Mouse (Mus musculus): Measurements from ENCODE around the gene Ssh3. TPM values are rescaled to one million over a fixed set of nuclear protein-coding genes. Genes with fewer than 3 reads are reported as not detected.

Ssh3 gene
- polyA plus RNA-seq, 3 experiments from 2014 or later = 9.6 to 14.5 (median 13.6) TPM

DNA sequence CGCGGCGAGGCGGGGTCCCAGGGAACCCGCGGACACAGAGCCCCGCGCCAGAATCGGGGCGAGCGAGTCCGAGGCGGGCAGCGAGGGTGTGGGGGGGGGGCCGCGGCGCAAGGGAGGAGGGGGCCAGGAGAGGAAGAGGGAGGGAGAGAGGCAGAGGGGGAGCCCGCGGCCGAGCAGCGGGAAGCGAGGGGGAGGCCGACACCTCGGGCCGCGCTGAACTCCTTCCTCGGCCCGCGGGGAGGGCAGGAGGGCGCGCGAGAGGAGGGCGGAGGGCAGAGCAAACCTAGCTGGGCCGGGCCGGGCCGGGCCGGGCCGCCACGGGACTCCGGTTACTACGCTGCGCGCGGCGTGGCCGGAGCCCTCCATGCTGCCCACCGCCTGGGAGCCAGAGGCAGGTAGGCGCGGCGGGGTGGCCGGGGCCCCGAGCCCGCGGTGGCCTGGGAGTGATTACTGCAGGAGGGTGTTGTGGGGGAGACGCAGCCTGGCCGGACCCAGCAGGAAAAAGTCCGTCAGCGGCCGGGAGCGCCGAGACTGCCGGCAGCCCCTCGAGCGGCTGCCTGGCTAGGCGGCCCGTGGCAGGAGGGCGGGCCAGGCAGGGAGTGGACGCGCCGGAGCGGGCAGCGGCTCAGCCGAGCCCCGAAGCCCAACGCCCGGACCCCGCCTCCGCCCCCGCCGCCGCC, 54.1 kb downstream of the Ssh3 start:
- ATAC-seq = peak; percentile 26

DNA sequence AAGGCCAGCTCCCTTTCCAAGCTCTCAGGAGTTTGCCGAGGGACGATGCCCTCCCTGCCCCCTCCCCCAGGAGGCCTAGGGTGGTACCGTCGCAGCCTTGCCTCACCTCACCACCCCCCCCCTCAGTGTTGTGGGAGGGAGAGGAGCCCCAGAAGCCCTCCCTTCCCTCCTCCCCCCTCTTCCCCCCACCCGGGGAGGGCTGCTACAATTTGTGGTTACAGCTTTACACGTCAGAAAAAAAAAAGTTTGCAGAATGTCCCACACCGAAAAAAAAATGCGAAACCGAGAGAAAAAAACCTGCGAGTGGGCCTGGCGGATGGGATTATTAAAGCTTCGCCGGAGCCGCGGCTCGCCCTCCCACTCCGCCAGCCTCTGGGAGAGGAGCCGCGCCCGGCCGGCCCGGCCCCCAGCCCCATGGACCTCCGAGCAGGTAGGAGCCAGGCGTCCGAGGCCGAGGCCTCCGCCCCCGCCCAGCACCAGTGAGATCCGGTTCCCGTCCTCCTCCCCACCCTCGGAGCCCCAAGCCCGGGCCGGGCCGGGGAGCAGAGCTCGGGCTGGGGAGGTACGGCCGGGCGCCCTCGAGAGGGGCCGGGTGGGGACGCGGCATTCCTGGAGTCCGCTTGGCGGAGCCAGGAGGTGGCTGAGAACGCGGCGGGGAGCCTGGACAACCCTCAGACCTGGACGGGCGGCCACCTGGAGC, 54.8 kb downstream of the Ssh3 start, which contains the start of the genes Clcf1 and AC109138.7:
Clcf1 (plus strand) TSS at position 168 of the 700 bp plus-strand sequence.
AC109138.7 (plus strand) TSS at position 287 of the 700 bp plus-strand sequence.
- ATAC-seq = peak; percentile 73

DNA sequence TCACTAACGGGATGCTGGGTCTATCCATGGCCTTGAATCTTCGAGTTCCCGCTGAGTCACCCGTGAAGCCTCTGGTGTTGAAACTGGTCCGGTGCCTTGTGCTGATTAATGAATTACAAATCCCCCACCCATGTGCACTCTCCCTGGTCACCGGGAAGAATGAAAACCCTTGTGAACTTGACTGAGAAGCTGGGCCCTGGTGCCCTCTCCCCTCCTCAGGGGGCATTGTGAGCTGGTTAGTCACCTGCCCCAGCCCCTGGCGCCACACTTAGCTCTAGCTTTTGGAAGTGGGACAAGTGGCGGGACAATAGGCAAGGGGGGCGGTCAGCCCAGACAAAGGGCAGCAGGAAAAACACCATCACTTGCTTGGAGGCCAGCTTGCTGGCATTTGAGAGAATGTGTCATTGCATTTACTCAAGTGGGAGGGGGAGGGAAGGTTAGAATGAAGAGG, 55.4 kb downstream of the Ssh3 start:
- no peak for ATAC-seq

DNA sequence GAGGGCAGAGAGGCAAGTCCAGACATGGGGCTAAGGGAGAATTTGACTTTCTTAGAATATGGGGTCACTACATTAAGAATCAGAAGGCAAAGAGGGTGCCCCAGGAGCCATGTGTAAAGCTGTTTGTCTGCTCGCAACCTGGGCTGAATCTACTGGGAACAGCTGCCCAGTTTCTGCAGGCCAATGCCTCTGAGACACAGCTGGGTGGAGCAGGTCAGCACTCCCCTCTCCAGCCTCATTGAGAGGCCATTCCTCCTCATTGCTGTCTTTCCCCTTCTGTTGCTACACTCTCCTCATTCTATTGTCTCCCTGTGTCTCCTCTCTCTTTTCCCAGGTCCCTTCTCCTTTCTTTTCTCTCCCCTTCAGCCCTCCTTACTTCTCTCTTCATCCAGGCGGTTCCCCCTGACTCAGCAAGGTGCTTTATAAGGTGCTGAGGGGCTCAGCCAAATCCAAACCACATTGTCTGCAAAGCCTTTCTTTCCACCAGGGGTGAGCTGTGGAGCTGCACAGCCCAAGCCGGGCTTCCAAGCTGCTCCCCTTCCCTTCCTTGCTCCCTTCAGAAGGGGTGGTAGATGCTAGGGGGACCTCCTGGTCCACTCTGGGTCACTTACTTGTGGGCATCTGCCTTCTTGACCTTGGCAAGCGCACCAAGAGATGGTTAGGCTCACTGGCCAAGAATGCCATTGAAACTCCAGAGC, 56.9 kb downstream of the Ssh3 start:
- ATAC-seq = no peak

Other genes starting within 250 kb of the Ssh3 start
- 100 to 1,000 TPM; 417 to 553 (median 508) TPM for gene Gstp1, start 231.2 kb downstream of the Ssh3 start, polyA plus RNA-seq (2017; shearing (Covaris generic))
- gene Gstp2, start 223.2 kb downstream of the Ssh3 start, polyA plus RNA-seq (2017; shearing (Covaris generic)) = 10 to 100 TPM in 1 of 3 experiments, 1 to 10 TPM in 1, under 1 TPM in 1; 0.72 to 12.0 (median 5.0) TPM
- gene Gstp3, start 209.6 kb downstream of the Ssh3 start, polyA plus RNA-seq (2017; shearing (Covaris generic)) = 100 to 1,000 TPM; 178 to 293 (median 197) TPM
- gene Cabp2, start 187.6 kb downstream of the Ssh3 start, polyA plus RNA-seq (2017; shearing (Covaris generic)) = not detected
- 100 to 1,000 TPM; 329 to 406 (median 406) TPM for gene Cdk2ap2, start 172.0 kb downstream of the Ssh3 start, polyA plus RNA-seq (2017; shearing (Covaris generic))
- 100 to 1,000 TPM in 1 of 3 experiments, 10 to 100 TPM in 2; 80.6 to 147 (median 88.8) TPM for gene Pitpnm1, start 169.2 kb downstream of the Ssh3 start, polyA plus RNA-seq (2017; shearing (Covaris generic))
- 100 to 1,000 TPM; 171 to 228 (median 197) TPM for gene Aip, start 143.3 kb downstream of the Ssh3 start, polyA plus RNA-seq (2017; shearing (Covaris generic))
- gene Gpr152, start 129.4 kb downstream of the Ssh3 start, polyA plus RNA-seq (2017; shearing (Covaris generic)) = under 1 TPM in 1 of 3 experiments, not detected in 2; 0.22 TPM
- gene Cabp4, start 125.1 kb downstream of the Ssh3 start, polyA plus RNA-seq (2017; shearing (Covaris generic)) = 1 to 10 TPM in 1 of 3 experiments, under 1 TPM in 2; 0.91 to 1.1 (median 0.97) TPM
- 100 to 1,000 TPM; 228 to 269 (median 241) TPM for gene Coro1b, start 120.6 kb downstream of the Ssh3 start, polyA plus RNA-seq (2017; shearing (Covaris generic))
- gene Ptprcap, start 115.6 kb downstream of the Ssh3 start, polyA plus RNA-seq (2017; shearing (Covaris generic)) = 100 to 1,000 TPM; 802 to 889 (median 855) TPM
- gene Rps6kb2, start 105.8 kb downstream of the Ssh3 start, polyA plus RNA-seq (2017; shearing (Covaris generic)) = 10 to 100 TPM; 26.3 to 35.3 (median 30.1) TPM
- 10 to 100 TPM in 2 of 3 experiments, 1 to 10 TPM in 1; 5.2 to 12.9 (median 11.9) TPM for gene Carns1, start 93.7 kb downstream of the Ssh3 start, polyA plus RNA-seq (2017; shearing (Covaris generic))
- gene Tbc1d10c, start 77.9 kb downstream of the Ssh3 start, polyA plus RNA-seq (2017; shearing (Covaris generic)) = 100 to 1,000 TPM; 608 to 658 (median 621) TPM
- 1,000 to 10,000 TPM in 1 of 3 experiments, 100 to 1,000 TPM in 2; 808 to 1,210 (median 823) TPM for gene Ppp1ca, start 77.1 kb downstream of the Ssh3 start, polyA plus RNA-seq (2017; shearing (Covaris generic))
- 10 to 100 TPM; 43.6 to 63.0 (median 59.1) TPM for gene Rad9a, start 67.5 kb downstream of the Ssh3 start, polyA plus RNA-seq (2017; shearing (Covaris generic))
- 10 to 100 TPM; 13.4 to 51.6 (median 33.9) TPM for gene Clcf1, start 54.9 kb downstream of the Ssh3 start, polyA plus RNA-seq (2017; shearing (Covaris generic))
- not detected for gene AC109138.7, start 54.8 kb downstream of the Ssh3 start, polyA plus RNA-seq (2017; shearing (Covaris generic))
- 100 to 1,000 TPM in 2 of 3 experiments, 10 to 100 TPM in 1; 96.4 to 134 (median 118) TPM for gene Pold4, start 37.3 kb downstream of the Ssh3 start, polyA plus RNA-seq (2017; shearing (Covaris generic))
- gene Ankrd13d, start 14.0 kb upstream of the Ssh3 start, polyA plus RNA-seq (2017; shearing (Covaris generic)) = 1 to 10 TPM in 2 of 3 experiments, under 1 TPM in 1; 0.87 to 3.0 (median 2.3) TPM
- gene Grk2, start 37.0 kb upstream of the Ssh3 start, polyA plus RNA-seq (2017; shearing (Covaris generic)) = 10 to 100 TPM; 81.3 to 90.8 (median 85.9) TPM
- gene Kdm2a, start 129.1 kb upstream of the Ssh3 start, polyA plus RNA-seq (2017; shearing (Covaris generic)) = 10 to 100 TPM; 67.5 to 97.8 (median 86.3) TPM
- gene Rhod, start 170.3 kb upstream of the Ssh3 start, polyA plus RNA-seq (2017; shearing (Covaris generic)) = 1 to 10 TPM in 2 of 3 experiments, under 1 TPM in 1; 0.75 to 2.5 (median 2.4) TPM
- gene Syt12, start 208.3 kb upstream of the Ssh3 start, polyA plus RNA-seq (2017; shearing (Covaris generic)) = under 1 TPM in 1 of 3 experiments, not detected in 2; 0.20 TPM
- not detected for gene 2010003K11Rik, start 229.4 kb upstream of the Ssh3 start, polyA plus RNA-seq (2017; shearing (Covaris generic))
- 1 to 10 TPM in 1 of 3 experiments, under 1 TPM in 2; 0.67 to 1.3 (median 0.69) TPM for gene Pcx, start 241.3 kb upstream of the Ssh3 start, polyA plus RNA-seq (2017; shearing (Covaris generic))